Mouse (Mus musculus): Measurements from ENCODE around the gene Hoxd12. TPM values are rescaled to one million over a fixed set of nuclear protein-coding genes. Genes with fewer than 3 reads are reported as not detected.

Hoxd12 gene
- total and polyA plus RNA-seq, 2 experiments from 2014 or later: not detected

- Histone ChIP-seq H3K4me1 (ENCODE audit: control insufficient read depth, insufficient read depth) (no peaks in the 10 kb centered on the region), H3K4me3 (ENCODE audit: low read depth, low read length) (no peak overlapping the region), H3K27ac (ENCODE audit: low read depth) (no peak overlapping the region), H3K36me3 (replicated peaks; ENCODE audit: control insufficient read depth, insufficient read depth, low read length) (no peaks in the 10 kb centered on the region), H3K9me3 (replicated peaks; ENCODE audit: control insufficient read depth, low read length) (no peaks in the 10 kb centered on the region), H3K27me3 (ENCODE audit: control insufficient read depth, insufficient read depth, low read length) (peaks cover 99% of the 10 kb centered on the region), H3K4me2 (ENCODE audit: low read depth, low read length) (no peak overlapping the region), H3K9ac (replicated peaks; ENCODE audit: low read depth, low read length) (no peak overlapping the region)
- ATAC-seq (ENCODE audit: insufficient read depth, low read depth): no peak
- WGBS: 3% methylated on average over 20 of the region's 20 CpGs
- DNase-seq (ENCODE audit: low spot score): no peak
- TF ChIP-seq CTCF (IDR thresholded peaks at IDR 0.05; ENCODE audit: low read depth) (no peak), EP300 (IDR thresholded peaks at IDR 0.05; ENCODE audit: low read depth) (no peak)
These were observed 18.1 kb downstream of the Hoxd12 start for GRCm38 (mm10) chr2:74692808-74693431.

- Histone ChIP-seq H3K4me1 (ENCODE audit: control insufficient read depth, insufficient read depth) (no peaks in the 10 kb centered on the region), H3K4me3 (ENCODE audit: low read depth, low read length) (no peak overlapping the region), H3K9ac (replicated peaks; ENCODE audit: low read depth, low read length) (no peak overlapping the region), H3K27me3 (ENCODE audit: control insufficient read depth, insufficient read depth, low read length) (peaks cover 99% of the 10 kb centered on the region), H3K27ac (ENCODE audit: low read depth) (no peak overlapping the region), H3K9me3 (replicated peaks; ENCODE audit: control insufficient read depth, low read length) (no peaks in the 10 kb centered on the region), H3K36me3 (replicated peaks; ENCODE audit: control insufficient read depth, insufficient read depth, low read length) (no peaks in the 10 kb centered on the region), H3K4me2 (ENCODE audit: low read depth, low read length) (no peak overlapping the region)
- WGBS: 19% methylated on average over 4 of the region's 4 CpGs
- no peak for ATAC-seq (ENCODE audit: insufficient read depth, low read depth)
- DNase-seq (ENCODE audit: low spot score): no peak
- no peak for TF ChIP-seq CTCF (IDR thresholded peaks at IDR 0.05; ENCODE audit: low read depth)
- TF ChIP-seq EP300 (IDR thresholded peaks at IDR 0.05; ENCODE audit: low read depth): no peak
These were observed 18.6 kb downstream of the Hoxd12 start for GRCm38 (mm10) chr2:74693432-74693827.

- DNase-seq (ENCODE audit: low spot score): no peak
- Histone ChIP-seq H3K27ac (ENCODE audit: low read depth) (no peak overlapping the region), H3K4me1 (ENCODE audit: control insufficient read depth, insufficient read depth) (no peaks in the 10 kb centered on the region), H3K9ac (replicated peaks; ENCODE audit: low read depth, low read length) (no peak overlapping the region), H3K4me2 (ENCODE audit: low read depth, low read length) (no peak overlapping the region), H3K36me3 (replicated peaks; ENCODE audit: control insufficient read depth, insufficient read depth, low read length) (no peaks in the 10 kb centered on the region), H3K9me3 (replicated peaks; ENCODE audit: control insufficient read depth, low read length) (no peaks in the 10 kb centered on the region), H3K27me3 (ENCODE audit: control insufficient read depth, insufficient read depth, low read length) (peaks cover 99% of the 10 kb centered on the region), H3K4me3 (ENCODE audit: low read depth, low read length) (no peak overlapping the region)
- no peak for TF ChIP-seq EP300 (IDR thresholded peaks at IDR 0.05; ENCODE audit: low read depth)
- TF ChIP-seq CTCF (IDR thresholded peaks at IDR 0.05; ENCODE audit: low read depth): no peak
- 3% methylated on average over 16 of the region's 16 CpGs for WGBS
- no peak for ATAC-seq (ENCODE audit: insufficient read depth, low read depth)
These were observed 19.3 kb downstream of the Hoxd12 start for GRCm38 (mm10) chr2:74694066-74694465.

- H3K36me3 ChIP-seq (replicated peaks; ENCODE audit: control insufficient read depth, insufficient read depth, low read length): no peaks in the 10 kb centered on the region
- H3K27me3 ChIP-seq (ENCODE audit: control insufficient read depth, insufficient read depth, low read length): peaks cover 100% of the 10 kb centered on the region
- H3K27ac ChIP-seq (ENCODE audit: low read depth): no peak overlapping the region
- WGBS: 0% methylated on average over 1 of the region's 1 CpGs
- no peaks in the 10 kb centered on the region for H3K9me3 ChIP-seq (replicated peaks; ENCODE audit: control insufficient read depth, low read length)
- no peak for DNase-seq (ENCODE audit: low spot score)
- H3K4me3 ChIP-seq (ENCODE audit: low read depth, low read length): no peak overlapping the region
- no peak overlapping the region for H3K9ac ChIP-seq (replicated peaks; ENCODE audit: low read depth, low read length)
- ATAC-seq (ENCODE audit: insufficient read depth, low read depth): no peak
- TF ChIP-seq CTCF (IDR thresholded peaks at IDR 0.05; ENCODE audit: low read depth): no peak
- TF ChIP-seq EP300 (IDR thresholded peaks at IDR 0.05; ENCODE audit: low read depth): no peak
- no peaks in the 10 kb centered on the region for H3K4me1 ChIP-seq (ENCODE audit: control insufficient read depth, insufficient read depth)
- no peak overlapping the region for H3K4me2 ChIP-seq (ENCODE audit: low read depth, low read length)
These were observed 20.6 kb downstream of the Hoxd12 start for GRCm38 (mm10) chr2:74695383-74695782.

- Histone ChIP-seq H3K9me3 (replicated peaks; ENCODE audit: control insufficient read depth, low read length) (no peaks in the 10 kb centered on the region), H3K27me3 (ENCODE audit: control insufficient read depth, insufficient read depth, low read length) (peaks cover 100% of the 10 kb centered on the region), H3K4me2 (ENCODE audit: low read depth, low read length) (no peak overlapping the region), H3K4me3 (ENCODE audit: low read depth, low read length) (no peak overlapping the region), H3K9ac (replicated peaks; ENCODE audit: low read depth, low read length) (no peak overlapping the region), H3K27ac (ENCODE audit: low read depth) (no peak overlapping the region), H3K4me1 (ENCODE audit: control insufficient read depth, insufficient read depth) (no peaks in the 10 kb centered on the region), H3K36me3 (replicated peaks; ENCODE audit: control insufficient read depth, insufficient read depth, low read length) (no peaks in the 10 kb centered on the region)
- 4% methylated on average over 7 of the region's 7 CpGs for WGBS
- DNase-seq (ENCODE audit: low spot score) (no peak), ATAC-seq (ENCODE audit: insufficient read depth, low read depth) (no peak)
- TF ChIP-seq CTCF (IDR thresholded peaks at IDR 0.05; ENCODE audit: low read depth) (no peak), EP300 (IDR thresholded peaks at IDR 0.05; ENCODE audit: low read depth) (no peak)
These were observed 21.1 kb downstream of the Hoxd12 start for GRCm38 (mm10) chr2:74695813-74696430.

Measured in heart, postnatal 0 days (tissue).